Mouse (Mus musculus) cerebellum, adult 8-10 months (tissue): ENCODE results near the gene Afap1.

Source experiments
- DNase-seq: peaks from one replicate; pipeline ENCODE4 v3.0.0; 2022

Afap1 gene

DNA sequence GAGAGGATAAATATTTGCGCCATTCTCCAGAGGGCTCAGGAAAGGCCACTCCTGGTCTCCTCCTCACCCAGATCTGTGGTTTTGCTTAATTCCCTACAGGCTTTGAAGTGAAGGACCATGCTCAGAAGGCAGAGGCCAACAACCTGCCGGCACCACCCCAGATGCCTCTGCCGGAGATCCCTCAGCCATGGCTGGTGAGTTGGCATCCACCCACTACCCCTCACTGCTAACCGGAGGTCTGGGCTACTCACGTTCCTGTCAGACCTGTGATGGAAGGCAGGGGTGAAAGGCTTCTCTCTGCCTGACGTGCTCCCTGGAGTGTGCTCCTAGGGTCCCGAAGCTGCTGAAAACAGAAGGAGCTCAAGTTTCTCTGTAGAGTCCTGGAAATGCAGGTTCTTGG is 42.8 kb downstream of the Afap1 start:
- no peak for DNase-seq

DNA sequence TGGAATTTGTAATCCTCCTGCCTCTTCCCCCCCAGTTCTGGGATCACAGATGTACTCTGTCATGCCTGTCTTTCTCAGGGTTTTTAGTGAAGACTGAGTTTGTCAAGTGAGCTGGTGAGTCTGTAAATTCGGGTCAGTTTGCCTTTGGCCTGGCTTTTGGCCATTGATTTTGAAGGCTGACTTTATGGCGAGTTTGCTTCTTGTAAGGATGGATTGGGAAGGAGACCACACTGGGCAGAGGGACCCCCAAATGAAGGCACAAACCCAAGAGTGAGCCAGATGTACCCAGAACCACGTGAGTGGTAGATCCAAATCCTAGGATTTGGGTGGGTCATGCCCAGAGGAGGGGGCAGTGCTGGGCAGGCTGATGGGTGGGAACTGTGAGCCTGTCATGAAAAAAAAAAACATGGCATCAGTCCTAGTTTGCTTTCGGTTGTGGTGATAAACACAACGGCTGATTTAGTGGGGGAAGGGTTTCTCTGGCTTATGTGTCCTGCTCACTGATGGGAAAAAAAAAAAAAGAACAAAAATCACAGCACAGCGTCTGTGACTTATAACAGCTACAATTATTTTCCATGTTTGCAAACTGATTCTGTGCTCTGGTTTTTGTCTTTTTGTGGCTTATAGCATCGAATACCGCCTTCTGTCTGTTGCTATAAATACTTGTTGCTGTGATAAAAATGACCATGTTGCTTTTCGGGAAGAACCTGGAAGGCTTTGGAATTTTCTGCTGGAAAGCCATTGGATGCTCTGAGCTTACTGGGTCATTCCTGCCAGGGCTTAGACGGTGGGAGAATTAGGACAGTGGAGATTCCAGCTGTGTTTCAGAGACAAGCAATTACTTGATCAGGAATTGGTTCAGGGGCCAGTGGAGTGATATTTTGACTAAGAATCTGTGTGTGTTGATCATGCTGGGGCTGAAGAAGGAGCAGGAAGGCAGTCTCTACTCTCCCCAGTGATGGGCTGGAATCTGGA is 45.4 kb downstream of the Afap1 start:
- DNase-seq = no peak

DNA sequence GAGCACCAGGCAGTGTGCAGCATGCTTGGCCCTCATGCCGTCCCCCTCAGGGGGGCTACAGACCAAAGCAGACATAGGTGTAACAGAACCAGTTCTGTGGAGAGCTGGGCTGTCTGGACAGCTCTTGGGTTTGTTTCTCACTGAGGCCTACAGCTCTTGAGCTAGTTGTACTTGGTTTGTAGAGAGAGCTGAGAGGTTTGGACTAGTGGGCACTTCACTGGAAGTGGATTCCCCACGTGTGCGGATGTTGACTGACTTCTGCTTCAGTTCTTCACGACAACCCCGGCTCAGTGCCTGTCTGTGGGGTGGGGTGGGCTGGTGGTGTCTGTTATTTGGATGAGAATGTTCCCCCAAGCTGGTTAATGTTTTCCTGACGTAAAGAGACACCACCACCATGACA is 46.8 kb downstream of the Afap1 start:
- no peak for DNase-seq

DNA sequence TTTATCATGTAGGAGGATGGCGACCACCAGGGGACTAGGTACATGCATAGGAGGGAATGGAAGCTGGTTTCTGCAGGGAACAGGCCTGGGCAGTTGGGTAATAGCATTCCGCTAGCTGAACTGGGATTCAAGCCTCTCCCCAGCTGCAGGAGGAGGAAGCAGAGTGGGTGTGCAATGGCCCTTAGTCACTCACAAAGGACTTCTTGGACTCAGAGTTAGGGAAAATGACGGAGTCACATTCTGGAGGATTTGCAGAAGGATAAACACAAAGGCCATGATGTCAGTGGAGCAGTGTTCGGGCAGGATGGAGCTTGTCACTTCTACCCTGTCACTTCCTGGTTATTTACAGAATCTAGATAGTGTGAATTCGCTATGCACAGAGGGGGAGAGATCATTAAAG is 50.4 kb downstream of the Afap1 start:
- no peak for DNase-seq

DNA sequence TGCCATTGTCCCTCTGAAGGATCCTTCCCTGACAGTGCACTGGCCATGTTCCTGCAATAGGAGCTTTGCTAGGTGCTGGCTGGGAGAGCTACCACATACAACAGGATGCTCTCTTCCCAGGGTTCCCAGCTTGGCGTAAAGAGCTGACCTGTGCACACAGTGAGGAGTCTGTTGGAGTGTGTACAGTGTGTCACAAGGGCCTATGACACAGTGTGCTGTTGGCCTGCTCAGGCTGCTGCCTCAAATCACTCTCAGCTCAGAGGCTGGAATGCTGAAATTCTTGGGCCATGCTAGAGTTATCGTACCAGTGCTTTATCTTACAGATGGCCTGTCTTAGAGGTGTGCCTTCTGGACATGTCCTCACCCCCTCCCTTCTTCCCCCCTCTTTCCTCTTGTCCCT is 53.7 kb downstream of the Afap1 start:
- DNase-seq = no peak

DNA sequence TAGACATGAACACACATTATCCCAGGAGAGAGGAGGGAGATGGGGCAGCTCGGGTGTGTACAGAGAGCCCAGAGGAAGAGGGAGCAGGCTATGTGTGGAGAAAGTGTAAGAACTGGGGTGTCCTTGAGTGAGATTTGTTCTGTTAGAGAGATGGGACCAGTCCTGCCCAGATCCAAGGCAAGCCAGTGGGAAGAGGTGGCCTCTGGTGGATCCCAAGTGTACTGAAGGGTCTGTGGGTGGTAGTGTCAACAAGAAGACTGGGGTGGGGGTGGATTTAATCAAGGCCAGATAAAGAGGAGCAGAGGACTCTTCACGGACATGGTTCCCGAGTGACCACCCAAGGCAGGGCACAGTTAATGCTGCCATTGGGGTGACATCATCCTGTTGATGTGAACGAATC is 54.3 kb downstream of the Afap1 start:
- DNase-seq = no peak

DNA sequence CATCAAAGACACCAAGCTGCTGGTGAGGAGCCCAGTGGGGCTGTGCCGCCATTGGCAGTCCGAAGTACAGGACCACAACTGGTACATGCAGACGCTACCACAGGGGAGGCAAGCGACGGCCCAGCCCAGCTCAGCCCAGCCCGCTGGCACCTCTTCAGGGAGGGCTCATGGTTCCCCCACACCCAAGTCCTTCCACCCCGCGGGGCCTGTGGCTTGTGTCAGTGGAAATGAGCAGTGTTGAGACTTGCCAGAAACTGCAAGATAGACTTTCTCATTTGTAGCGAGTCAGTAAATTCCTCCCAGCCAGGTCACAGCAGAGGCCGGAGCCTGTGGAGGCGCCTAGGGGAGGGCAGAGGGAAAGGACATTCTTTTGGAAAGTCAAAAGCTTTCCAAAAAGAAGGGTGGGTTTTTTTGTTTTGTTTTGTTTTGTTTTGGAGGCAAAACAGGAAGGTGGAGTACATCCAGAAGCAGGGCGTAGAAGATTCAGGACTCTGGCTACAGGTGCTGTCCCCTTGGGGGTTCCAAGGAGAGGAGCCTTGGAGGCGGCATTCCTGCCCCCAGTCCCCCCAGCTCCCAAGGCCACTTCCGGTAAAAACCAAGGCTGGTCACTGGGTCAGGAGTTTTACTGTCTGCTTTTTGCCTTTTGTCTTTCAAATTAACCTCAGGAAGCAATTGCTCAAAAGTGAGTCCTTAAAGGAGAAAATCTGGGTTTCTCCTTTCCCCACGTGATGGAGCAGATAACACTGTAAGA is 55.3 kb downstream of the Afap1 start:
- DNase-seq = no peak

DNA sequence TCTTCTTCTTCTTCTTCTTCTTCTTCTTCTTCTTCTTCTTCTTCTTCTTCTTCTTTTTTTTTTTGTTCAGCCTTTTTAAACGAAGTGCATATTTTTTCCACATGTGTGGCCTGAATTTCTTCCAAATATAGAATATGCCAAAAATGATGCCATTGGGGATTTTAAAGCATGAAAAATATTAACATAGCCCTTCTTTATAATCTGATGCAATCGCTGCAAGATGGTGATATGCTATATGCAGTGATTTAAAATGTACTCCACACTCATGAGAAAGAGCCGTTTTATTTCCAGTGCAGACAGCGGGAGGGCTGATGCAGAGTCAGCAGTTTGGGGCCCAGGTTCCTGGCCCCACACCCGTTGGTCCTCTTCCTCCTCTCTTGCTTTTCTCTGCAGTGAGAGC is 55.9 kb downstream of the Afap1 start:
- DNase-seq = no peak

DNA sequence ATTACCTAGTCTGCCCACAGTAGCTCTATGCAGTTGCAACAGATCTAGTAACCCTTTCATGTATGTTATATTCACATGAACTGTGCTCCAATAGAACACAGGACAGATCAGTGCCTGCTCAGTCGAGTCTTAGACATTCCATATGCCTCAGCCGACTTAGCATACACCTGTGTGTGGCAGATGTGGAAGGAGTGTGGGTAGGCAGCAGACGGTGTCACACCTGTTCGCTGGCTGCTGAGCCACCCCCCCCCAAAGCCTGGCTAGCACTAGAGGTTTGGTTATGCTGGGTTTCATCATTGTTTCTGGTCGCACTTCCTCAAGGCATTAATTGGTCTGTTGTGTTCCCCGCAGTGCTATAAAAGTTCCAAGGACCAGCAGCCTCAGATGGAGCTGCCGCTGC is 57.4 kb downstream of the Afap1 start:
- DNase-seq = no peak

DNA sequence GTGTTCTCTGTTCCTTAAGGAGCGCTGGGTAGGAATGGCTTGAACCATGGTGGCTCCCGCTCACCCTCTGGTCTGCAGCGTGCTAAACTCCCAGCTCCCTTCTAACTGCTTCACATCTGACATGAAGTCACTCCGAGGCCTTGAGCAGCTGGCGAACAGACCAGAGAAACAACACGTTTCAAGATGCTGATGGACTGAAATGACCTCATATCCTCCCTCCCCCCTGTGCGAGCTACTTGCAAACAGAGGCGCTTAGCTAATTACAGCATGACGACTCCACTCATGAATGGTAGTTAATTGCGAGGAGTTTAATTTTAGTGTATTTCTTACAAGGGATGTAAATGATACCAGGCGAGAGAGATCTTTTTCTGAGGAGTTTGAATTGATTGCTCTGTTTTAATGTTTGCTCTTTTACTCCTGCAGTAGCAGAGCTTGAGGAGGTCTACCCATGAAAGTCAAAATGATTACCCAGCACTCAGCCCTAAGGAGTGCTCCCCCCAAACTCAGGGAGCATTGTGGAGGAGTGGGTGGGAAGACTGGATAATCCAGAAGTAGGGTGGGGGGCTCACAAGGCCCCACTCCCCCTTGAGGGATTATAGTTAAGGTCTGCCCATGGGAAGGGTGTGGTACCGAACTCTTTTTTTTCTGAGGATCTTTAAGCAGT is 61.1 kb downstream of the Afap1 start:
- DNase-seq = no peak

DNA sequence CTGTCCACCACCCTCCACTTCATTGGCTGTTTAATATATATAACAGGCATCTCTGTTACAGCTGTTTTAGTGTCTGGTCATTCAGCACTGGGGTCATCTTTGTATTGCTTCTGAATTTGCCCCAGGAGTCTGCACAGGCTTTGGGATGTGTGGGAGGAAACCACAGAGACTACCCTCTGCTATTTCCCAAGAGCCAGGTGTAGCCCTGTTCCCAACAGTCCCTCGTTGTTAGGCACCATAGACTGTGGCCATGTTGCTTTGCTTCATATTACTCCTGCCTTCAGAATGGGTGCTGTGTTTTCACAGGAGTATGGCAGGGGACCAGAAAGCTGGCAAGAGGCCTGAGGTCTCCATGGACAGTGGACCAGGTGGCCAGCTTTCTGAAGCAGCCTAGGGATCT is 63.1 kb downstream of the Afap1 start:
- no peak for DNase-seq

DNA sequence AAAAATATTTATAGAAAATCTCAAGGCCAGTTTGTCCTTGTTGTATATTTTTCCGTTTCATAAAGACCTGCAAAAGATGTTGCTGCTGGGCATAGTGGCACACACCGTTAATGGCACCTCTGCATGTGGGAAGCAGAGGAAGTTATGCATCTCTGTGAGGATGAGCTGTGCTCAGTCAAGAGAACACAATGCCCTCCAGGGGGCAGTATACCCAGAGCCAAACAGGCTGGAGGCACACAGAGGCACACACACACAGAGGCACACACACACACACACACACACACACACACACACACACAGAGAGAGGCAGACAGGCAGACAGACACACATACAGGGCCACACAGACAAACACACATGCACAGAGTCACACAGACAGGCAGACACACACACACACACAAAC is 65.6 kb downstream of the Afap1 start:
- DNase-seq = no peak

DNA sequence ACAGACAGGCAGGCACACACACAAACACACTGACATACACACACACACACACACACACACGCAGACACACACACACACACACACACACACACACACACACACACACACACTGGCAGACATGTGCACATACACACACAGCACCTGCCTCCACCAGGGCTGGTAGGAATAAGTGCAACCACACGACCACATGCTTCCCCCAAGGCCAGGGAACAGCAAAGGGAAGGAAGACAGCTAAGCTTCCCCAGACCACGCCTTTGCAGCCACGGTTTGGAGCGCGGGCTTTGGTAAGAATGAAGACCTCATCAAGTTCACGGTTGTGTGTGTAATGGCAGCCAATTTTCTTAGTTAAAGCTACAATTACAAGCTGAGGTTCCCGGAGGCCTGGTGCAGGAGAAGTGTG is 67.0 kb downstream of the Afap1 start:
- no peak for DNase-seq

DNA sequence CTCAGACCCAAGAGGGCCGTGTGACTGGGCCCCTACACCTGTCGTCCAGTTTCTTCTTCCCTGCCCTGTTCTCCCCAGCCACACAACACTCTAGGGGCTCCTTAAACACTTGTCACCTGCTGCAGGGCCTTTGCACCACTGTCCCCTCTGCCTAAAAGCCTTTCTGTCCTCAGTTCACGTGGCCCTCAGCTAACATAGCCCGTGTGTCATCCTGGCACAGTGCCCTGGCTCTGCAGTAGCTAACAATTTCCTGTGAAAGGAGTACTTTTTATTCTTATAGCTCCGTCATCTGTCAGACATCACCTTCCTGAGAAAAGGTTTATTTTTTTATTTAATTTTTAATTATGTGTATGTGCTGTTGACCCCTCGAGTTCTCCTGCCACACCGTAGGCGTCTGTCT is 68.2 kb downstream of the Afap1 start:
- no peak for DNase-seq

DNA sequence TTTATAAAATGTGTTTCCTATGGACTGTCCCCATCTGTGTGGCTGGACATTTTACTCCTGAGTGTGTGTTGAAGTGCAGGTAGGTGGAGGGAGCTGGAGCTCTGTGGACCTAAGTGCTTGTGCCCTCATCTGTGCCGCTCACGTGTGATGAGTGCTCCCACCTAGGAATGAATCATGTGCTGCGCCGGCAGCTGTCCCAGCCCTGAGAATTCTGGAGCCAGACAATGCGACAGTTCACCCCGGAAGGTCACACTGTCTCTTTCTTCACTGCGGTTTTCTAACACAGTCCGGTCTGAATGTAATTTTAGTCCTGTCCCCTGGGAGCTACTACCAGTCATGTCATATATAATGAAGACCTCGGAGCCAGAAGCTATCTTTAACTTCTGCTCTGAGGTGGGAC is 70.5 kb downstream of the Afap1 start:
- no peak for DNase-seq

DNA sequence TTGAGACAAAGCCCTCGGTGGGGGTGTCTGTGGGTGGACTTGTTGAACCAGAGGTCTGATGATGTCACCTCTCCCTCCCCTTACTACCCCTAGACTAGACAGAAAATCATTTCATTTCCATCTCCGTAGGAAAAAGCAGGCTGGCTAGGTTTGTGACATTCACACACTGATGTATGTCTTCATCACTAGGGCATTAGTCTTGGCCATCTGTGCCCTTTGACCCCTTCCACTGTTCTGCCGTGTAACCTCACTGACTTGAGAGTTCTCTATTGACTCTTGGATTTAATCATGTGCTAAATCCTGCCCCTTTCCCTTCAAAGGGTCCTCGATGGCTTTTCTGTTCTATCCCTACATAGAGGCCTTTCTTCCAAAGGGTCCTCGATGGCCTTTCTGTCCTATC is 71.9 kb downstream of the Afap1 start:
- no peak for DNase-seq

DNA sequence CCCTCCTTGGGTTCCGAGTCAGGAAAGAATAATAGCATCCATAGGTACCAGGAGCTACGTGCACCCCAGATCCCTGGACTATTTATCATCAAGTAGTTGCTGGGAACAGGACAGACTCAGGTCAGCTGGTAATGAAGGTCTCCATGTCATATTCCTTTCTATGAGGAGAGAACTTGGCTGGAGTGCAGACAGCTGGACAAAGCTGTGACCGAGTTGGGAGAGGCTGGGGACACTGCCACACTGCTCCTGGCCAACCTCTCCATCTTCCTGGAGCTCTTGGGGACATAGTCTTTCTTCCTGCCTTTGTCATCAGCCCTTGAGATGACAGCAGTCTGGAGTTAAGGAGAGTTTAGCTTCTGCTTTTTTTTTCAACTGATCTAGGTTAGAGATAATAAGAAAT is 76.7 kb downstream of the Afap1 start:
- DNase-seq = no peak

DNA sequence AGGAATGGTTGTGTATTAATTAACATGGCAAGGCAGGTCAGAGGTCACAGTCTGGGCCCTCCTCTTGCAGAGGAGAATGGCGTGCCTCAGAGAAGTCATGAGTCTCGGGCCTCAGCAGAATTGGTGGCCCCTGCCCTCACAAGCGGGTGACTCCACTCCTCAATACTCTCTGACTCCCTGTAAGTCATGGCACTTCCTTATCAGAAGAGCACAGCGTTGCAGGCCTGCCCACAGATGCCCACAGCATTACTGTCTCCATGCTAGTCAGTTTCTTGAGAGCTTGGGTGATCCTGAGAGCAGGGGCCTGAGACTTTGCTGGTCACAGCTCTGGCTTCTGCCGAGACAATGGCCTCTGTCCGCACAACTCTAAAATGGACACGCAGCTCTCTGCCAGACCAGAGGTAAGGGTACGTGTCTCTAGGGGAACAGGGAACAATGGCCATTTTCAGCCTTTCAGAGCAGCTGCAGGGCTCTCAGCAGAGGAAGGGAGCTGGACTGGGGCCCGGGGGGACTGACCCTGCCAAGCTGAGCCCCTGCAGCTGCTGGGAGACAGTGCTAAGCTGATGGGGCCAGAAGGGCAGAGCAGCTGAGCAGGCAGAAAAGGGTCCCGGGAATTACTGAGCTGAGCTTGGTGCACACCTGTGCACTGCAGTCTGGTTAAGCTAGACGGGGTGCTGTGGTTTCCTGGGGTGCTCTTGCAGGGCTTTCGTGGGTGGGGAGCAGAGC is 77.4 kb downstream of the Afap1 start:
- DNase-seq = peak; percentile 13

DNA sequence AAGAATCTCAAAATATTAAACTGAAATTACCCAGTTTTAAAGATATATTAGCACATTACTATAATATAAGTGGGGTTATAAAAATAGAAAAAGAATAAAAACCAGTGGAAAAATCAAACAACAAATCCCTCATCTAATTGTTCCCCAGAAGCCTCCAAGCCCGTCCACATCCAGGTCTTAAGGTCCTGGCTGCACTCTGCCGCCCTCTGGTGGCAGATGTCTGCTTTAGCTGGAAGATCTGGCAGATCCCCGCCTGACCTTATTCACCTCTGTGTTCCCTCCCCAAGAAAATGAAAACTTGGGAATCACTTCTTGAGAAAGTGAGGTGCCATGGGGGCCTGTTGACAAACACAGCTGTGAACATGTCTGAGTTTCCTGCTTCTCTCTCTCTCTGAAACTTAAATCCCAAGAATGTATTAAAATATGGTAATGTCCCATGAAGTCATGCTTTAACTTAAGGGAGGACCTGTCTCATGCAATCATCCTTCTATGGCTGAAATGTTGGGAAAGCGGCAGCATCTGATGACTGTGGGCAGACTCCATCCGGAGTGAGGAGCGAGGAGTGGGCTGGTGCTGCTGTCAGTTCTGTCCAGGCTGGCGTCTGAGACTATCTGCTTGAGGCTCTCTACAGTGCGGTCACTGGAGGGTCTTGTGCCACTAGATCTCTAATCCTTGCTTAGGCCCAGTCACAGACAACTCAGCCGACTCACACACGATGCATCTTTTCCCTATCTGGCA is 78.9 kb downstream of the Afap1 start:
- DNase-seq = peak; percentile 64

DNA sequence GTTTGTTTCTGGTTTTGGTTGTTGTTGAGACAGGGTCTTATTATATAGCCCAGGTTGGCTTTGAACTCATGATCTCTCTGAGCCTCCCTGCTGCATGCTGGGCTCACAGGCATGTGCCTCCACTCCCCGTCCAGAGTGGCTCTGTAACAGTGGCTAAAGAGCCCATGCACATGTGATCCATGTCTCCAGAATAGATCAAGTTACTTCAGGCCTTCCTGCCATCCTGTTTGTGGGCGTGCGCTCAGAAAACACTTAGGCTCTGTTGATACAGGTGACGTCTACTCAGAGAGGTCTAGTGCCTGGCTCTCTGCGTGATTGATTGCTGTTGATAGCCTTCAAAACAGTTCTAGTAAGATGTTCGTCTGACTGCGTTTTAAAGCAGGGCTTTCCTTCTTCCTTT is 79.6 kb downstream of the Afap1 start:
- no peak for DNase-seq

DNA sequence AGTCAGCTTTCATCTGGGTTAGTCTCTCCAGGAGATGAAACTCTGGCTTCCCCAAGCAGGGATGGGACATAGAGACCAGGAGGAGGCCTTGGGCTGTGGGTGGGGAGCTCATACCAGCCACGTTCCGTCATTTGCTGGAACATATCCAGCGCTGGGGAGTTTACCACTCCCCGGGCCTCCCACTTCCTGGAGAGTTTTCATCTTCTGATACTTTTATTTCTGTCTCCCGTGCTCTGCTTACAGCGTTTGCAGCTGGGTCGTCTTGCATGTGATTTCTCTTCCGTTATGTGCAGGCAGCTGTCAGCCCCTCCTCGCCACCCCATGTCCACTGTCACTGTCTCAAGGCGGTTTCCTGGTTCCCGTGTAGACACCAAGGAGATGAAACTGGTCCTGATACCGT is 80.7 kb downstream of the Afap1 start:
- DNase-seq = no peak

DNA sequence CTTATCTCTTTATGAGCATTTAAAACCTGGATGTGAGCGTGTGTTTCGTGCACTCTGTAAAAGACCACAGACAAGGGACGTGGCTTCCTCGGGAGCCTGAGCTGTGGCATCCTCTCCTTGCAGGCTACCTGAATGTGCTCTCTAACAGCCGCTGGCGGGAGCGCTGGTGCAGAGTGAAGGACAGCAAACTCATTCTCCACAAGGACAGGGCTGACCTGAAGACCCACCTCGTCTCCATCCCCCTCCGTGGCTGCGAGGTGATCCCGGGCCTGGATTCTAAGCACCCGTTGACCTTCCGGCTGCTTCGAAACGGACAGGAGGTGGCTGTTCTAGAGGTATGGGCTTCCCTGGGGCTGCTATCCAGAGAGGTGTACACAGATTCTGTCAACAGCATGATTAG is 81.1 kb downstream of the Afap1 start:
- DNase-seq = no peak
